Mouse (Mus musculus) C2C12 (cell line): ENCODE measurements around the gene Lypd6b.

Source experiments
- CEBPB ChIP-seq: IDR thresholded peaks from one replicate; pipeline ENCODE4 v1.6.1; 2011; ENCODE audit warnings: low read depth, mild to moderate bottlenecking, control low read depth, moderate library complexity
- CTCF ChIP-seq: IDR thresholded peaks from one replicate; pipeline ENCODE4 v1.5.1; 2011; ENCODE audit not compliant: control insufficient read depth, insufficient read depth, insufficient read length
- MAX ChIP-seq: IDR thresholded peaks from one replicate; pipeline ENCODE4 v1.6.1; 2011; ENCODE audit warnings: mild to moderate bottlenecking, control low read depth
- MYOD1 ChIP-seq: IDR thresholded peaks from one replicate; pipeline ENCODE4 v1.6.1; 2011; ENCODE audit warnings: low read depth; ENCODE audit not compliant: control insufficient read depth, insufficient read length
- MYOG ChIP-seq: IDR thresholded peaks from one replicate; pipeline ENCODE4 v1.6.1; 2011; ENCODE audit not compliant: control insufficient read depth, insufficient read length; ENCODE audit errors: extremely low read depth
- USF1 ChIP-seq: IDR thresholded peaks from one replicate; pipeline ENCODE4 v1.6.1; 2011; ENCODE audit warnings: low read depth, mild to moderate bottlenecking, control low read depth, moderate library complexity

- TF ChIP-seq USF1 (no peak), CTCF (no peak), MYOD1 (no peak), MAX (no peak), MYOG (no peak), CEBPB (no peak)
These were observed 11.1 kb upstream of the Lypd6b start for GRCm38 (mm10) chr2:49776407-49776806.
